Mouse (Mus musculus) naive thymus-derived CD4-positive, alpha-beta T cell, adult 2 months (primary cell): ENCODE data around the gene Adamts7.

Experiments used
- DNase-seq: peaks from one replicate; pipeline ENCODE4 v3.0.0-alpha.2; 2011; ENCODE audit warnings: low read depth

Gene Adamts7

DNA sequence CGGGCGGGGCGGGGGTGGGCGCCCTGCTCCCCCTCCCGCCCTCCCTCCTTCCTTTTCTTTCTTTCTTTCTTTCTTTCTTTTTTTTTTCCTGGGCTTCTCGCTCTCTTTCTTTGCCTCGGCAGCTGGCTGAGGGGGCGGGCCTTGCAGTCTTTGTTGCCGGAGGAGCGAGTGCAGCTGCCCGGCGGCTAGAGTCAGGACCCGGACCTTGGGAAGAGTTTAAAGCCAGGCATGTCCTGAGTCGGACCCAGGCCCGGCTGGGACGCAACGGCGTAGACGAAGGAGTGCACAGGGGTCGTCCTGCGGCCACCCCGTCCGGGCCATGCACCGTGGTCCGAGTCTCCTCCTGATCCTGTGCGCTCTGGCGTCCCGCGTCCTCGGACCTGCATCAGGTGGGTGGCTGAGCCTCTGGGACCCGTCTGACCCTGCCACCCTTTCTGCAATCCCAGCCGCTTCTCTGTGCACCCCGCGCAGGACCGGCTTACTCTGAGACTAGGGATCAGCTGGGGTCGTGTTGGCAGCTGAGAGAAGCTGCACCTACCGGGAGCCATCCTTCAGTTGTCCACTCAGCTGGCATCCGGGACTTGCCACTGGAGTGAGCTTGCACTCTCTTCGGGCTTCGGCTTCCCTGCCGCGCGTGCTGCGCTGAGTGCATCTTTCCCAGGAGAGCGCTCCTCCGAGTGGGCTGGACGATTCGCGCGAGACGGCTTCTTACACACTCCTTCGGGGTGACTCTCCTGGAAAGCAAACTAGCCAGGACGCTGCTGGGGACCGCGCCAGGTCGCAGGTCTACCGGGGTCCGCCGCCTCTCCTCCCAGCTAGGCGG, at the start of gene Adamts7:
Gene Adamts7, plus strand, starts transcription at position 144 of the 823 bp plus-strand sequence.
- peak; percentile 4 for DNase-seq

- DNase-seq, result peak; percentile 42
These were observed 49.7 kb upstream of the Adamts7 start for GRCm38 (mm10) chr9:90113151-90113550.

DNA sequence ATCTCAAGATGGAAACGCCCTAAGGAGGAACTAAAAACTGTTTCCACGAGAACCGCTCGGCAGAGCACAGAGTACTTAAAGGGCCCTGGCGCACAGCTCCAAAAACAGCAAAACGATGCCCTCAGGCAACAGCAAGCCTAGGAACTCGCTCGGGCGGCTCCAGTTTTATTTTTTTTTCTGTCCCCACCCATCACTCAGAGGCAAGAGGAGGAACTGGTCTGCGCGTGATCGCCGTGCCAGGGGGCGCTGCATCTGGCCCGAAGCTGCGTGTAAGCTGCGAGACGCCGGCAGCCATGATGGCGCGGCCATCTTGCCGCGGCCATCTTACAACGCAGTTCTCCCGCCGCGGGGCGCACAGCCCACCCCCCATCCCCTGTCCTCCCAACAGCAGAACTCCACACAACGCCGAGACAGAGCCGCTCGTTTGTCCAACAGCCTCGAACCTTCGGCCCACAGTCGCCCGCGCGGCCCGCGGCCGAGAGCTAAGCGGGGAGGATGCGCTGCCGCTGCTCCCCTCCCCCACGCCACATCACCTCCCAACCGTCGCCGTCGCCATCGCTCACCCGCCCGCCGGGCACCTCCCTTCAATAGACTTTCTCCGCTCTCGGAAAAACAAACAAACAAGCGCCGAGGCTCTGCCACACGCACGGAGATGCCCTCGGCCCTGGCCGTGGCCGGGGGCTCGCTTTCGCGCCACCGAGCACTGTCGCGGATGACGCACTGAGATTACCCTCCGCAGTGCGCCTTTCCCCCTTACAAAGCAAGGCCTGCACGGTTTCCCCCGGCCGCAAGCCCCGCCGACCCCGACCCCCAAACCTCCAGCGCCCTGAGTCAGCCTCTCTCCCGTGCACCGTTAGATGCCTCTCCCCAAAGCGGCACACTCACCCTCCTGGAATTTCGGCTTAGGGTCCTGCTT, 49.0 kb upstream of the Adamts7 start:
- peak; percentile 95 for DNase-seq

DNA sequence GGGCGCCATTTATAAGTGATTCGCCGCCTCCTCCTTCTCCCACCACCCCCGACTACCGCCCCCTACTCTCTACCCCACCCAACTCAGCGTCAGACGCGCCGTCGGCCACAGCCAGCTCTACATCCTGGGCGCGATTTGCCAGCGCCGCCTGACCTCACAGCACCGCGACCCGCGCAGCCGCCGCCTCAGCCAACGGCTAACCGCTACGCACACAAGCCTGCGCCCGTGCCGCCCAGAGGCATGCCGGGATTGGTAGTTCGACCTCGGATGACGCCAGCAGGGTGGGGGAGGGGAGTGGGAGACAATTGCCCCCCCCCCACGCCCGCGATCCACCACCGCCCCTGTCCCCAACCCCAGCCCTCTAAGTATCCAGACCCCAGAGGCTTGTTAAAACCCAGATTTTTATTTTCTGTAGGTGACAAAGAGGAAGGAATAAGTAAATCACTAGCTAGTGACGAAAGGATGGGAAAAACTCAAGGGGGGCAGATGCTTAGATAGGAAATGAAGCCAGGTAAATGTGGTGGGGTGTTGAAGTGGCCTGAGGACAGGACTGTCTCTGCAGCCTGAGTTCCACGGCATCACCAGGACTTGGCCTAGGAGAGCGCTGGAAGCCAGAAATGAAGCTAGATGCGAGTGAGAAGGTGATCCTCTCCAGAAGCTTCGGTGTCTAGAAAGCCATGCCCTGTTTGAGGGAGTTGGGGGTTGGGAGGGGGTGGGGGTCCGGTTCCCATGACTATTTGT, 48.1 kb upstream of the Adamts7 start, which contains the start of gene Morf4l1:
Gene Morf4l1, minus strand, starts transcription at position 208 of the 741 bp plus-strand sequence.
- DNase-seq, result peak; percentile 97

GRCm38 (mm10) chr9:90115308-90115700, 47.6 kb upstream of the Adamts7 start:
- no peak for DNase-seq

DNA sequence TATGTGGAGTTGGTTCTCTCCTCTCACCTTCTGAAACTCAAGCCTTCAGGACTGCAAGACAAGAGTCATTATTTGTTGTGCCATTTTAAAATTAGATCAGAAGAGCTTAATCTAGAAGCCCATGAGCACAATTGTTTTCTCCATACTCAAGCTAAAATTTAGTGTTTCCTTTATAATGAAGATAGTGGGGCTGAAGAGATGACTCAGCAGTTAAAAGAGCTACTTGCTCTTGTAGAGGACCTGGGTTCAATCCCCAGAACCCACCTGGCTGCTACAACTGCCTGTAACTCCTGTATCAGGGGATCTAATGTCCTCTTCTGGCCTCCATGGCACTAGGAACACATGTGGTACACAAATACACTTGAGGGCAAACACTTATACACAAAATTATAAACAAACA, 45.6 kb upstream of the Adamts7 start:
- DNase-seq, result no peak

GRCm38 (mm10) chr9:90122246-90122740, 40.6 kb upstream of the Adamts7 start:
- DNase-seq, result no peak

- DNase-seq, result no peak
These were observed 38.6 kb upstream of the Adamts7 start for GRCm38 (mm10) chr9:90124156-90124872.

GRCm38 (mm10) chr9:90124873-90125245, 38.0 kb upstream of the Adamts7 start:
- no peak for DNase-seq

- no peak for DNase-seq
These were observed 37.3 kb upstream of the Adamts7 start for GRCm38 (mm10) chr9:90125416-90126099.

- peak; percentile 92 for DNase-seq
These were observed 36.4 kb upstream of the Adamts7 start for GRCm38 (mm10) chr9:90126260-90127010.

DNA sequence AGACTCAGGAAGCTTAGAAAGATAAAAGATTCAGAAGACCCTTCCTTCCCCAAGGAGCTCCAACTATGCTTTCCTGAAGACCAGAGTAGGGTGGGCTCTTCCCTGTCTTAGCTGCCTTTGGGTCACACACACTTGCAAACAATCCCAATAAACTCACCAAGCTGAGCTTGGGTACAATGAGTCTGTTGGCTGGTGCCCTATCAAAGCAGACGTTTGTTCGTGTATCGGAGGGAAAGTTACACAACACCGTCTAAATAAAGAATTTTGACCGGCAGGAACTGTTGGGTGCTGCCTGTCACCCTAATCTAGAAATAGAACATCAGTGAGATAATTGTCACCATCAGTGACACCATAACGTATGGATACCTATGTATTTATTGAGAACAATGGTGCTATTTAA, 35.7 kb upstream of the Adamts7 start:
- no peak for DNase-seq

DNA sequence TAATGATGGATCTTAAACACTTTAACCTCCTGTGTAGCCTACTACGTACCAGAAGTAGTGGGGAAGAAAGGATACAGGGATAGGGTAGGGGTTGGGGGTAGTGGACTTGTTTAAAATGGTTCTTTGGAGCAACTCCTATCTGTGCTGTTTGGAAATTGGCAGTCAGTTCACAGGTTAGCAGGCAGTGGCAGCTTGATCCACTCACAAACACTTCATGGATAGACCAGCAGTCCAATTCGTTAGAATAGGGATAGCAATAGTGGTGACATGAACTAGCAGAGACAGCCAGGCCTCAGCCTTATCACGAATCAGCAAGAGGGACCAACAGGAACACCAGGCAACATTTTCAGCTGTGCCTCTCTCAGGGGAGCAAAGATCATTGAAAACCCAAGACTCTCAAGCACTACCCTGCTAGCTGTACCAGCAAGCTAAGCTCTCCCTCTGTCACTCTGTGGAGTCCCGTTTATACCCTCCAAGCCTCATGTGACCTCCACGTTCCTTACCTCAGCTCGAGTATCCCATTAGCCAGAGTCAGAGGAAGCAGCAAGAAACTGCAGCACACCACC, 34.1 kb upstream of the Adamts7 start:
- no peak for DNase-seq

- DNase-seq, result no peak
These were observed 29.1 kb upstream of the Adamts7 start for GRCm38 (mm10) chr9:90133562-90134355.

- DNase-seq, result no peak
These were observed 27.4 kb upstream of the Adamts7 start for GRCm38 (mm10) chr9:90135466-90135865.

GRCm38 (mm10) chr9:90135963-90136677, 26.7 kb upstream of the Adamts7 start:
- DNase-seq, result no peak

- DNase-seq, result no peak
These were observed 26.2 kb upstream of the Adamts7 start for GRCm38 (mm10) chr9:90136678-90136965.

DNA sequence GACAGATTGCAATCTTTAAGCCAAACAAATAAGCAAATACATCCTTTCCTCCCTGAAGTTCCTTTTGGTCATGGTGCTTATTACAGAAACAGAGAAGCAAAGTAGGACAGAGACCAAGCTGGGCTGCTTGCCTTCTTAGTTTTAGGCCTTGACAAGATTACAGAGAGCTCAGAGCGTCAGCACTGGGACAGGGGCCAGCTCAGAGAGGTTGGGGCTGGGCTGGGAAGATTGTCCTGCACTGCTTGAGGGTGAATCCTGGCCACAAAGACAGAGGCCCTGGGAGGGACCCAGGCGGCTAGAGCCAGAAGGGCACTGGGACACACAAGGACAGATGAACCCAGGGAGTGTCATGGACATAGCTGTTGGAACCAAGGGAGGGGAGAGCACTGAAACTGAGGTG, 17.1 kb upstream of the Adamts7 start:
- no peak for DNase-seq
